Mouse (Mus musculus) thymus, adult 2 months (tissue): ENCODE measurements around the gene Rnf41. TPM values are rescaled to one million over a fixed set of nuclear protein-coding genes. Genes with fewer than 3 reads are reported as not detected.

Experiments used
- DNase-seq: peaks from one replicate; pipeline ENCODE4 v3.0.0; 2021
- H3K27ac ChIP-seq: fragments of 200-500 bp; 2 replicates; pipeline ENCODE4 v1.5.1; 2012; ENCODE audit warnings: low read length, control low read depth; ENCODE audit not compliant: control insufficient read depth, insufficient read depth
- H3K27me3 ChIP-seq: fragments of 200-500 bp; 2 replicates; pipeline ENCODE4 v1.6.1; 2012; ENCODE audit warnings: mild to moderate bottlenecking, low read length, moderate library complexity, mixed read lengths; ENCODE audit not compliant: control insufficient read depth, insufficient read depth
- H3K36me3 ChIP-seq: fragments of 200-500 bp; 2 replicates; pipeline ENCODE4 v1.6.1; 2012; ENCODE audit warnings: mild to moderate bottlenecking, low read length, moderate library complexity; ENCODE audit not compliant: control insufficient read depth, insufficient read depth
- H3K4me1 ChIP-seq: fragments of 200-500 bp; replicated peaks from 2 replicates; pipeline ENCODE4 v1.6.1; 2012; ENCODE audit warnings: low read length; ENCODE audit not compliant: control insufficient read depth, insufficient read depth
- H3K4me3 ChIP-seq: fragments of 200-500 bp; 2 replicates; pipeline ENCODE4 v1.5.1; 2012; ENCODE audit warnings: mild to moderate bottlenecking, low read length, control low read depth, moderate library complexity; ENCODE audit not compliant: control insufficient read depth, insufficient read depth
- CTCF ChIP-seq: fragments of 200-500 bp; IDR thresholded peaks from 2 replicates; pipeline ENCODE4 v1.5.1; 2012; ENCODE audit warnings: mild to moderate bottlenecking, control low read depth, low read length, moderate library complexity, borderline replicate concordance; ENCODE audit not compliant: control insufficient read depth, poor library complexity, insufficient read depth; ENCODE audit errors: extremely low read depth
- POLR2A ChIP-seq: fragments of 200-500 bp; IDR thresholded peaks from 2 replicates; pipeline ENCODE4 v1.6.1; 2012; ENCODE audit warnings: mild to moderate bottlenecking, low read length, control low read depth, moderate library complexity; ENCODE audit not compliant: control insufficient read depth, poor library complexity, insufficient read depth; ENCODE audit errors: extremely low read depth
- WGBS: fragments of 180-500 bp; shearing (Covaris S2); methylation state at CpG from one replicate; pipeline ENCODE4 v1.1.7; 2018; 5-methylcytosine and 5-hydroxymethylcytosine counted together
- polyA plus RNA-seq: library from polyadenylated mRNA; depleted of rRNA; stranded (reverse); fragments of >200 nt; gene quantifications from 2 replicates; pipeline ENCODE4 v1.2.3, GENCODE M21; 2012

Gene Rnf41
- polyA plus RNA-seq, 1 experiment, result 37.8 TPM

- Histone ChIP-seq H3K4me1 (peaks cover 35% of the 10 kb centered on the region), H3K27me3 (no peaks in the 10 kb centered on the region), H3K4me3 (peak overlapping the region; percentile 13), H3K27ac (peak overlapping the region; percentile 96), H3K36me3 (peaks cover 15% of the 10 kb centered on the region)
- peak; percentile 57 for DNase-seq
- 0 out of 2 replicates have a peak, but pooled peaks have one; percentile 22 for TF ChIP-seq POLR2A
- no peak for TF ChIP-seq CTCF
- whole genome bisulfite sequencing, result 9% methylated on average over 10 of the region's 10 CpGs
Observed at GRCm38 (mm10) chr10:128434681-128435080, 23.2 kb downstream of the Rnf41 start.

GRCm38 (mm10) chr10:128435186-128435823 is 23.8 kb downstream of the Rnf41 start:
- peaks cover 11% of the 10 kb centered on the region for H3K36me3 ChIP-seq
- no peaks in the 10 kb centered on the region for H3K27me3 ChIP-seq
- 86% methylated on average over 17 of the region's 17 CpGs for WGBS
- peak; percentile 19 for DNase-seq
- H3K27ac ChIP-seq, result peak overlapping the region; percentile 96
- peaks cover 35% of the 10 kb centered on the region for H3K4me1 ChIP-seq
- TF ChIP-seq POLR2A (no peak), CTCF (no peak)
- H3K4me3 ChIP-seq, result no peak overlapping the region

- Histone ChIP-seq H3K4me3 (no peak overlapping the region), H3K4me1 (peaks cover 35% of the 10 kb centered on the region), H3K27me3 (no peaks in the 10 kb centered on the region), H3K36me3 (peaks cover 11% of the 10 kb centered on the region), H3K27ac (peak overlapping the region; percentile 96)
- WGBS, result 64% methylated on average over 5 of the region's 5 CpGs
- no peak for DNase-seq
- no peak for TF ChIP-seq CTCF
- no peak for TF ChIP-seq POLR2A
Observed at GRCm38 (mm10) chr10:128435873-128436272, 24.4 kb downstream of the Rnf41 start.

GRCm38 (mm10) chr10:128436376-128436775 is 24.9 kb downstream of the Rnf41 start:
- Histone ChIP-seq H3K27me3 (no peaks in the 10 kb centered on the region), H3K27ac (no peak overlapping the region), H3K4me1 (peaks cover 35% of the 10 kb centered on the region), H3K4me3 (no peak overlapping the region), H3K36me3 (peaks cover 11% of the 10 kb centered on the region)
- no peak for DNase-seq
- WGBS, result 25% methylated on average over 8 of the region's 8 CpGs
- TF ChIP-seq POLR2A, result no peak
- no peak for TF ChIP-seq CTCF

- peak overlapping the region; percentile 45 for H3K27ac ChIP-seq
Observed at GRCm38 (mm10) chr10:128438675-128439279, 27.3 kb downstream of the Rnf41 start.

GRCm38 (mm10) chr10:128440407-128440806 is 28.9 kb downstream of the Rnf41 start:
- DNase-seq, result peak; percentile 37
- peaks cover 11% of the 10 kb centered on the region for H3K36me3 ChIP-seq
- peaks cover 18% of the 10 kb centered on the region for H3K4me1 ChIP-seq
- H3K4me3 ChIP-seq, result no peak overlapping the region
- 77% methylated on average over 10 of the region's 10 CpGs for WGBS
- H3K27me3 ChIP-seq, result no peaks in the 10 kb centered on the region
- H3K27ac ChIP-seq, result no peak overlapping the region
- TF ChIP-seq POLR2A, result no peak
- no peak for TF ChIP-seq CTCF

More at GRCm38 (mm10) chr10:128438675-128439279, 27.3 kb downstream of the Rnf41 start:
- peaks cover 11% of the 10 kb centered on the region for H3K36me3 ChIP-seq
- no peak for TF ChIP-seq CTCF
- TF ChIP-seq POLR2A, result no peak
- H3K4me3 ChIP-seq, result no peak overlapping the region
- 71% methylated on average over 10 of the region's 10 CpGs for WGBS
- peak; percentile 18 for DNase-seq
- no peaks in the 10 kb centered on the region for H3K27me3 ChIP-seq
- peaks cover 32% of the 10 kb centered on the region for H3K4me1 ChIP-seq
